Mouse (Mus musculus) adrenal gland, postnatal 10 days (tissue): ENCODE measurements at regions not wholly inside any gene's neighbourhood (a gene's known extent, or its start where the extent isn't known, plus 50 kb on each side); places are given as distances from the start of the nearest gene placed in this dataset.

Source experiments
- DNase-seq: peaks from one replicate; pipeline ENCODE4 v3.0.0; 2021; ENCODE audit warnings: mixed read lengths

GRCm38 (mm10) chr14:106669281-106669680 is 563.3 kb downstream of the Trim52 start:
- no peak for DNase-seq

DNA sequence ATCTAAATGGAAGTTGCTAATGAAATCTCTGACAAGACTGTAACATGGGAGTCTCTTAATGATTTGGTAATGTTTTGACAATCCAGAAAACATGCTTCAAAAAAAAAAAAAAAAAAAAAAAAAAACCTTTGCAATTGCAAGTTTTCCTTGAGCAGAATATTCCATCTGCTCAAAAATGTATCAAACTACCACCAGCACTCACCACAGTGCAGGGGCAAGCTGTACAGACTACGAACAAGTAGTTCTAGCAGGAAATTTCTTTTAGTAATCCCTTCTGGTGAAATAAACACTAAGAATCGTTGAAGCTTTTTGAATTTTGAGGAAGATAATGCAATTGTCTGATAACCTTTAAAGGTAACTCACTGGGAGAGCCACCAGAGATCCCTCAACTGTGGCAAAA is 572.0 kb downstream of the Trim52 start:
- DNase-seq: no peak

- no peak for DNase-seq
Observed at GRCm38 (mm10) chr14:106681193-106681592, 575.2 kb downstream of the Trim52 start.

GRCm38 (mm10) chr14:106687361-106687760 is 581.4 kb downstream of the Trim52 start:
- no peak for DNase-seq

DNA sequence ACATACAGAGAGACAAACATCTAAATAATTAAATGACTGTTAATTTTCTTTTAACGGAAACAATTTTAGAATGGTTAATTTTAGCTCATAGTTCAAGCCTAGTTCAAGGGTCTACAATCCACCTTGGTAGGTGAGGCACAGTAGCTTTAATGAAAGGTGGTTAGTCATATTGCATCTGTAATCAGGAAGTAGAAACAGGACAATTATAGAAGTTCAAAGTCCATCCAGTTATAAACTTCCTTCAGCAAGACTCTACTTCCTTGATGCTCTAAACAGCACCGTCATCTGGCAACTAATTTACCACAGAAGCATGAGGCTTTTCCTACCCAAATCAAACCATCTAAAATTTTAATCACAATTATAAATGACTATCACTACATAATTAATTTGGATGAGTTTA is 608.0 kb downstream of the Trim52 start:
- no peak for DNase-seq

- DNase-seq: no peak
Observed at GRCm38 (mm10) chr14:106733825-106734224, 627.8 kb downstream of the Trim52 start.

GRCm38 (mm10) chr14:106740857-106741256 is 634.9 kb downstream of the Trim52 start:
- DNase-seq: no peak

DNA sequence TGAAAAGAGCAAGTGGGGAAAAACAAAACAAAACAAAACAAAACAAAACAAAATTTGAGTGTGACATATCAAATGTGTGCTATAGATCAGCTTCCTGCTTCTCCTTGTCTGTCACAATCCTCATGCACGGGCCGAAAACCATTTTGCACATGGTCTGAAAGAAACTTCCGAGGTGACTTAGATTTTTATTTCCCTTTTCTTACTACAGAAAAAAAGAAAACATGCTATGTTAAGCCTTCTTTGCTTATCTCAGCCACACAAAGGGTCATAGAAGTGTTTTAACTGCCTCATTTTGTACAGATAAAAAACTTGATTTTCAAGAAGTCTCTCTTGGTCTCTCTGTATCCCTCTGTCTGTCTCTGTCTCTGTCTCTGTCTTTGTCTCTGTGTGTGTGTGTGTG is 654.2 kb downstream of the Trim52 start:
- no peak for DNase-seq

GRCm38 (mm10) chr14:106763089-106763605 is 657.1 kb downstream of the Trim52 start:
- no peak for DNase-seq

DNA sequence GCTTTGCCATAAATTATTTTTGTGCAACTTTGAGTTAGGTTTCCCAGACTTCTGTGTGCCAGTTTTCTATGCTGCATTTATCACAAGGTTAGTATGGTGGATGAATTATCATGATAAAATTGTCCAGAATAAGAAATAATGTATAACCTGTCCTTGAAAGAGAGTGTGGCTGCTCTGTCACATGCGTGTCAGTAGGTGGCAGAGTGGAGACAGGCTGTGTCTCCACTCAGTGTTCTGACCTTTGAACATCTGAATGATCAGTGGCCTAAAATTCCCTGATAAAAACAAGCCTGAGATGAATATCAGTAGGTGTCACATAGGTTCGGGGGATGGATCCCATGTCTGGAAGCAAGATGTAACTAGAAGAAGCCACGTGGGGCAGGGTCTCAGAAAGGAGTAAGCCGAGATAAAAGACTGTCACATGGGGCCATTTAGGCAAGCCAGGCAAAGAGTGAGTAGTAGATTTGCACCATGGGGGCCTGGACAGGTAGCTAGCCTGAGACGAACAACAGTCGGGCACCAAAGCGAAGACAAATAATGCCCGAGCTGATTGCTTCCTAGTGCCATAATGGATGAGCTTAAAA is 660.0 kb downstream of the Trim52 start:
- DNase-seq: peak; percentile 18
